Mouse (Mus musculus): ENCODE data around the gene Gpr37l1.
A peak's percentile ranks its signal among the peaks of the same experiment; 100 is the strongest.

GRCm38 (mm10) chr1:135112661-135113060 is 54.8 kb downstream of the Gpr37l1 start:
- no peak for TF ChIP-seq POLR2A (IDR thresholded peaks at IDR 0.05; ENCODE audit: low read depth, low read length)
- peak; percentile 82 for TF ChIP-seq CTCF (conservative IDR thresholded peaks at IDR 0.05; ENCODE audit: insufficient read depth, insufficient read length, low read depth, low read length)
